Mouse (Mus musculus): ENCODE measurements at regions not wholly inside any gene's neighbourhood (a gene's known extent, or its start where the extent isn't known, plus 50 kb on each side); places are given as distances from the start of the nearest gene placed in this dataset.

DNA sequence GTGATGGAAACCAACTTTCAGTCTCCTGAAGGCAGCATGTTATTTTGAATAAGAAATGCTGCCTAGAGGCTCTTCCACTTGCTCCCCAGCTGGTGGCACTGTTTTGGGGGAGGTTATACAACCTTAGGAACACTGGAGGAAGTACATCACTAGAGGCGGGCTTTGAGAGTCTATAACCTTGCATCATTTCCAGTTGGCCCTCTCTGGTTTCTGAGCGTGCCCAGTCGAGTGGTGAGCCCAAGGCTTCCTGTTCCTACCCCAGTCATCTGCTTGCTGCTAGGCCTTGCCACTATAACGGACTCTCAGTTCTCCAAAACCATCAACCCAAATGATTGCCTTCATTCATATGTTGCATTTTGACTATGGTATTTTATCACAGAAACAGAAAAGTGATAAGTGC is 302.5 kb upstream of the Hs6st1 start:
- H3K9ac ChIP-seq (replicated peaks; ENCODE audit: low read depth, low read length) = no peak overlapping the region
- no peak overlapping the region for H3K4me3 ChIP-seq (replicated peaks; ENCODE audit: low read length)
- no peaks in the 10 kb centered on the region for H3K4me1 ChIP-seq (replicated peaks; ENCODE audit: control insufficient read depth, insufficient read depth, low read length)
- no peaks in the 10 kb centered on the region for H3K27me3 ChIP-seq (replicated peaks; ENCODE audit: control insufficient read depth, insufficient read depth, low read length)
- no peaks in the 10 kb centered on the region for H3K36me3 ChIP-seq (ENCODE audit: control insufficient read depth, insufficient read depth)
- WGBS = 86% methylated on average over 4 of the region's 4 CpGs
- no peak for ATAC-seq
- no peak overlapping the region for H3K27ac ChIP-seq (ENCODE audit: low read length)
- no peaks in the 10 kb centered on the region for H3K9me3 ChIP-seq (ENCODE audit: control insufficient read depth, low read length)
- no peak overlapping the region for H3K4me2 ChIP-seq (ENCODE audit: low read length)

DNA sequence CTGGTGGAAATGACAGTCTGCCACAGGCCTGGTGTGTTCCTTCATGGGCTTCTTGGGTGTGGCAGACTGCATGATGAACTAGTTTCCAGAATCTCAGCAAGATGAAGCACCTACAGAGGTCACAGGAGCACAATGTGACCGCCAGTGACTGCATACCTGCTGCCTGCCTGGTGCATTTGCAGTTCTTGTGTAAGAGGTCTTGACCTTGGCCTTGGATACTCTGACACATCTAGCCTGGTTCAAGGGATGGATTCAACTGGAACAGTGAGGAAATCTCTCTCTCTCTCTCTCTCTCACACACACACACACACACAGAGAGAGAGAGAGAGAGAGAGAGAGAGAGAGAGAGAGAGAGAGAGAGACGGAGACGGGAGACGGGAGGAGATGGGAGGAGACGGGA is 301.9 kb upstream of the Hs6st1 start:
- no peaks in the 10 kb centered on the region for H3K27me3 ChIP-seq (replicated peaks; ENCODE audit: control insufficient read depth, insufficient read depth, low read length)
- no peak for ATAC-seq
- WGBS = 92% methylated on average over 5 of the region's 5 CpGs

DNA sequence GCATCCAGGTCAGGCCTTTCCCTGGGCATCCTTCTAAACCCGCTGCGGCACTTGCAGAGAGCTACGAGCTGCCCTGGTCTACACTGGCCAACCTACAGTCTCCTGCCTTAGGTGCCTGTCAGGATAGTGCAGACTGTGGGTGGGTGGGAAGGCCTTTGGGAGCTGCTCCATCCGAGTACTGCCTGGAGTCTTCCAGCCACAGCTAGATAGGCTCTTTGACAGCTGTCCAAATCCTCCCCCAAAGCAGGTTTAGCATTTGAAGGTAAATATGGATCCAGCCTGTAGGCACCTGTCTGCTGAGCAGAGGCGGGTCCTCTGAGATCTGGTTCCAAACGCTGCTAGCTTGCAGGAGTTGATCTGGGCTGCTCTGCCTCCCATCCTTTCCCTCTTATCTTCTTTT is 295.6 kb upstream of the Hs6st1 start:
- Histone ChIP-seq H3K4me1 (replicated peaks; ENCODE audit: control insufficient read depth, insufficient read depth, low read length) (no peaks in the 10 kb centered on the region), H3K4me3 (replicated peaks; ENCODE audit: low read length) (no peak overlapping the region), H3K27me3 (replicated peaks; ENCODE audit: control insufficient read depth, insufficient read depth, low read length) (no peaks in the 10 kb centered on the region), H3K9ac (replicated peaks; ENCODE audit: low read depth, low read length) (no peak overlapping the region), H3K36me3 (ENCODE audit: control insufficient read depth, insufficient read depth) (no peaks in the 10 kb centered on the region), H3K9me3 (ENCODE audit: control insufficient read depth, low read length) (no peaks in the 10 kb centered on the region), H3K4me2 (ENCODE audit: low read length) (no peak overlapping the region), H3K27ac (ENCODE audit: low read length) (no peak overlapping the region)
- WGBS = 93% methylated on average over 6 of the region's 6 CpGs
- ATAC-seq = no peak

More for the DNA sequence above, 301.9 kb upstream of the Hs6st1 start:
- Histone ChIP-seq H3K27ac (ENCODE audit: low read length) (no peak overlapping the region), H3K36me3 (ENCODE audit: control insufficient read depth, insufficient read depth) (no peaks in the 10 kb centered on the region), H3K9ac (replicated peaks; ENCODE audit: low read depth, low read length) (no peak overlapping the region), H3K4me2 (ENCODE audit: low read length) (no peak overlapping the region), H3K4me3 (replicated peaks; ENCODE audit: low read length) (no peak overlapping the region), H3K9me3 (ENCODE audit: control insufficient read depth, low read length) (no peaks in the 10 kb centered on the region), H3K4me1 (replicated peaks; ENCODE audit: control insufficient read depth, insufficient read depth, low read length) (no peaks in the 10 kb centered on the region)

DNA sequence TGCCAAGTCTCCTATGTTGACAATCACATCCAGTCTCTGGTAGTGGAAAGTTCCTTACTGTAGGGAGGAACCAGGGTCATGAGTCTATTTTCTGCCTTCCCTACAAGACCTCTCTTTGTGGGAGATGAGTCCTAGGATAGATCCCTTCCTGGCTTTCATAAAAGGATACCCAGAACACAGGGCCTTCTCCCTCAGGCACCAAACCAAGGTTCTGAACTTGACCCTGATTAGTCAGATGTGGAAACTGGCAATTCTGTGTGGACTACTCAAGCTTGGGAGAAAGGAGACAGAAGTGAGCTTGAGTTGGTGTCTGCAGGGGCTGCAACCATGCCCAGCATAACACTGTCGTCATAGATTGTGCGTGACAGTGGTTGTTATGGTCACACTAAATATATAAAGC is 293.6 kb upstream of the Hs6st1 start:
- ATAC-seq = no peak
- no peaks in the 10 kb centered on the region for H3K9me3 ChIP-seq (ENCODE audit: control insufficient read depth, low read length)
- H3K27ac ChIP-seq (ENCODE audit: low read length) = no peak overlapping the region
- H3K4me2 ChIP-seq (ENCODE audit: low read length) = no peak overlapping the region
- no peak overlapping the region for H3K4me3 ChIP-seq (replicated peaks; ENCODE audit: low read length)
- no peak overlapping the region for H3K9ac ChIP-seq (replicated peaks; ENCODE audit: low read depth, low read length)
- no peaks in the 10 kb centered on the region for H3K4me1 ChIP-seq (replicated peaks; ENCODE audit: control insufficient read depth, insufficient read depth, low read length)
- 96% methylated on average over 2 of the region's 2 CpGs for WGBS
- no peaks in the 10 kb centered on the region for H3K36me3 ChIP-seq (ENCODE audit: control insufficient read depth, insufficient read depth)
- H3K27me3 ChIP-seq (replicated peaks; ENCODE audit: control insufficient read depth, insufficient read depth, low read length) = no peaks in the 10 kb centered on the region

DNA sequence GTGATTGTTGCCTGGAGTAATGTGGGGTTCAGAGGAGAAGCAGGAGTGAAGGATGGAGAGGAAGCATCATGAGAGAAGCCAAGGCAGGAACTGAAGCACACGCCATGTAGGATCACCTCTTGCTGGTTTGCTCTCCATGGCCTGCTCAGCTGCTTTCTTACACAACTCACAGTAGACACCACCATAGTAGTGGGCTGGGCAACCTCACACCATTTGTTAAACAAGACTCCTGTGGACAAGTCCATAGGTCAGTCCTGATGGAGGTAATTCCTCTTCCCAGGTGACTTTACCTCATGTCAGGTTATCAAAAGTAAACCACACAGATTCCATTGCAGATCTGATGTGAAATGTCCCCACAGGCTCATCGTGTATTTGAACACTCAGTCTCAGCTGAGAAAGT is 285.5 kb upstream of the Hs6st1 start:
- no peak for ATAC-seq
- Histone ChIP-seq H3K36me3 (ENCODE audit: control insufficient read depth, insufficient read depth) (no peaks in the 10 kb centered on the region), H3K9me3 (ENCODE audit: control insufficient read depth, low read length) (no peaks in the 10 kb centered on the region), H3K4me2 (ENCODE audit: low read length) (no peak overlapping the region), H3K4me1 (replicated peaks; ENCODE audit: control insufficient read depth, insufficient read depth, low read length) (no peaks in the 10 kb centered on the region), H3K4me3 (replicated peaks; ENCODE audit: low read length) (no peak overlapping the region), H3K27me3 (replicated peaks; ENCODE audit: control insufficient read depth, insufficient read depth, low read length) (no peaks in the 10 kb centered on the region), H3K9ac (replicated peaks; ENCODE audit: low read depth, low read length) (no peak overlapping the region), H3K27ac (ENCODE audit: low read length) (no peak overlapping the region)
- WGBS = 87% methylated on average over 2 of the region's 2 CpGs

DNA sequence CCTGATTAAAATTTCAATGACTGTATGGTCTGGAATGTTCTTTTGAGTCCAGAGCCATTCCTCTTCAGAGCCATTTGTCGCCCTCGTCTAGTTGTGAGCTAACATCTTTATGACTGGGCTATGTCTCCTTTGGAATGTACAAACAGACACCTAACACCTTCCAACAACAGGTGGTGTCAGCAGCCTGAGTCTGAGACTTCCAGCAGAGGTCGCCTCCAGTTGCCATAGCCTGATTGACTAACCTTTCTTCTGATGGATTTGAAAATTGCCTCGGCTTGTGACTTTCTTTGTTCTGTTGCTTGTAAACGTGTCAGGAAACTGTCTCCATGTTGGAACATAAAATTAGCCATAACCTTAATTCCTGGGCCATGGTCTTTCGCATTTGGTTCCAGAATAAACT is 284.8 kb upstream of the Hs6st1 start:
- 84% methylated on average over 6 of the region's 6 CpGs for WGBS

DNA sequence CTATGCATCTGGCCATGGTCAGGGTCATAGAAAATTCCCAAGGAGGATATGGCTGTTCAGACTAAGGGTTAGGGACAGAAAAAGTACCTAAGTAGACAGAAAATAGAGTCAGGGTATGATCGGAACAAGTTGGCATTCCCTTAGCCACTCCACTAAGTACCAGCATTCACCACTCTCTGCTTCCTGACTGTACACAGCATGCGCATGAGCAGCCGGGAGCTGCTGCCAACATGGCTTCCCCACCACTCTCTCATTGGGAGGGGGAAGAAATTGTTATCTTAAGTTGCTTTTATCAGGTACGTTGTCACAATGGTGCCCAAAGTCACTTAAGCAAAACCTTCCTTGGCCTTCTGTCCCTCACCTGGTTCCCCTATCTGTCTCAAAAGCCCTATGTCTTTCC is 282.0 kb upstream of the Hs6st1 start:
- Histone ChIP-seq H3K9me3 (ENCODE audit: control insufficient read depth, low read length) (no peaks in the 10 kb centered on the region), H3K4me3 (replicated peaks; ENCODE audit: low read length) (no peak overlapping the region), H3K4me2 (ENCODE audit: low read length) (no peak overlapping the region), H3K9ac (replicated peaks; ENCODE audit: low read depth, low read length) (no peak overlapping the region), H3K27ac (ENCODE audit: low read length) (no peak overlapping the region), H3K36me3 (ENCODE audit: control insufficient read depth, insufficient read depth) (no peaks in the 10 kb centered on the region), H3K27me3 (replicated peaks; ENCODE audit: control insufficient read depth, insufficient read depth, low read length) (no peaks in the 10 kb centered on the region), H3K4me1 (replicated peaks; ENCODE audit: control insufficient read depth, insufficient read depth, low read length) (no peaks in the 10 kb centered on the region)
- WGBS = 85% methylated on average over 4 of the region's 4 CpGs
- ATAC-seq = no peak

More for the DNA sequence above, 284.8 kb upstream of the Hs6st1 start:
- no peaks in the 10 kb centered on the region for H3K4me1 ChIP-seq (replicated peaks; ENCODE audit: control insufficient read depth, insufficient read depth, low read length)
- H3K27ac ChIP-seq (ENCODE audit: low read length) = no peak overlapping the region
- no peak overlapping the region for H3K4me2 ChIP-seq (ENCODE audit: low read length)
- no peak for ATAC-seq
- no peak overlapping the region for H3K9ac ChIP-seq (replicated peaks; ENCODE audit: low read depth, low read length)
- no peaks in the 10 kb centered on the region for H3K27me3 ChIP-seq (replicated peaks; ENCODE audit: control insufficient read depth, insufficient read depth, low read length)
- no peaks in the 10 kb centered on the region for H3K9me3 ChIP-seq (ENCODE audit: control insufficient read depth, low read length)
- no peaks in the 10 kb centered on the region for H3K36me3 ChIP-seq (ENCODE audit: control insufficient read depth, insufficient read depth)
- no peak overlapping the region for H3K4me3 ChIP-seq (replicated peaks; ENCODE audit: low read length)

DNA sequence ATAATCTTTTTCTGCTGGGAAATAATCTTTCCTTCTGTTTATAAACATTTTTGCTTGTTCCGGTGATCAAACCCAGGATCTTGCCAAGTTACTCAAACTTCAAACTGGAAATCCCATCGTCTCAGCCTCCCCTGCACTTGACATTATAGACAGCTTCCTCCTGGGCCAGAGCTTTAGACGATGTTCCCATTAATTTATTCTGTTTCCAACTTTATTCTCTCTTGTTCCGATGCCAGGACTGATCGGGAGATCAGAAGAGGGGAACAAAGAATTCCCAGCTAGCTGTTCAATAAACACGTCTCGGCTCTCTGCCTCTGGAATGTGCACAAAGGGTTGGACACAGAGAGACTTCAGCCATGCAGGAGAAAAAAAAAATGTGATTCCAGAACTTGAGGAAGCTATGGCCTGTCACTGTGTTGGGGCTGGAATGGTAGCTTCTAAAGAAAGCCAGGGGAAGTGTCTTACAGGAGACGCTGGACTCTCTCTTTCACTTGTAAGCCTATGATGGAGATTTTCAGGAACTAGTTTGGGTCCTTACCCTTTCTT is 281.5 kb upstream of the Hs6st1 start:
- WGBS = 31% methylated on average over 8 of the region's 8 CpGs
- ATAC-seq = no peak
- Histone ChIP-seq H3K4me3 (replicated peaks; ENCODE audit: low read length) (no peak overlapping the region), H3K4me1 (replicated peaks; ENCODE audit: control insufficient read depth, insufficient read depth, low read length) (no peaks in the 10 kb centered on the region), H3K36me3 (ENCODE audit: control insufficient read depth, insufficient read depth) (no peaks in the 10 kb centered on the region), H3K27me3 (replicated peaks; ENCODE audit: control insufficient read depth, insufficient read depth, low read length) (no peaks in the 10 kb centered on the region), H3K9ac (replicated peaks; ENCODE audit: low read depth, low read length) (no peak overlapping the region), H3K9me3 (ENCODE audit: control insufficient read depth, low read length) (no peaks in the 10 kb centered on the region), H3K4me2 (ENCODE audit: low read length) (no peak overlapping the region), H3K27ac (ENCODE audit: low read length) (no peak overlapping the region)

DNA sequence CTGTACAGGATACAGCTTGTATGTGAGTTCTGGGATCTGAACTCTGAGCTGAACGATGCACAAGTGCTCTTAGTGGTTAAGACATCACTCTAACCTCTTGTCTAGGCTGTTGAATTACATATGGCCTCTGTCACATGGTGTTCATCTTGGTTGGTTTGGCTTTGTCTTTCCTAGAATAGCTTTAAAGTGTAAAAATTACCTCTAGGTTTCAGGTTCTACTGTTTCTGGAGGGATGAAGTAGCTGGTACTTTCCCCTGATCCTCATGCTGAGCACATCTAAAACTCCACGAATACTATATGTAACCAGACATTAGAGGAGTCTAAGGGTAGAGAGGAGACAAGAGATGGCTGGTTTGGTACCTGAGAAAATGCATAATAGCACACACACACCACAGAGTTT is 271.1 kb upstream of the Hs6st1 start:
- Histone ChIP-seq H3K9ac (replicated peaks; ENCODE audit: low read depth, low read length) (no peak overlapping the region), H3K27me3 (replicated peaks; ENCODE audit: control insufficient read depth, insufficient read depth, low read length) (no peaks in the 10 kb centered on the region), H3K9me3 (ENCODE audit: control insufficient read depth, low read length) (no peaks in the 10 kb centered on the region; the same call in 1 of the 2 replicates), H3K4me2 (ENCODE audit: low read length) (no peak overlapping the region), H3K4me3 (replicated peaks; ENCODE audit: low read length) (no peak overlapping the region), H3K36me3 (ENCODE audit: control insufficient read depth, insufficient read depth) (no peaks in the 10 kb centered on the region), H3K27ac (ENCODE audit: low read length) (no peak overlapping the region), H3K4me1 (replicated peaks; ENCODE audit: control insufficient read depth, insufficient read depth, low read length) (no peaks in the 10 kb centered on the region)
- ATAC-seq = no peak
- 82% methylated on average over 2 of the region's 2 CpGs for WGBS

DNA sequence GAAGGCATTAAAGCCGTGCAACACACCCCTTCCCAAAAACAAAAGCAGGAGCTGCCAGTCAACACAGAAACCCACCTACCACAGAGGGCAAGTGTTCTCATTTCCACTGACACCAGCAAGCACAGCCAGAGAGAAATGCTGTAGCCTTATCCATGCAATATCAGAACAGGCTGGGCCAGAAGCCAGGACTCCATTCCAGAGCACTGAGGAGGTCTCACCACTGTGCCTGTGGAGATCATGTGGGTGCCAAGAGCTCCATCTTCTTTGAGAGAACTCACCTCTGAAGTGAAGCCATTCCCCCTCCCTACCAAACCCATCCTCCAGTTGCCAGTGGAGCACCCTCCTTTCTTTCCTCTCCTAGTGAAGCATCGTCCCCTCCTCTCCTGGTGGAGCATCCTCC is 270.7 kb upstream of the Hs6st1 start:
- Histone ChIP-seq H3K4me2 (ENCODE audit: low read length) (no peak overlapping the region), H3K27ac (ENCODE audit: low read length) (no peak overlapping the region), H3K9me3 (ENCODE audit: control insufficient read depth, low read length) (no peaks in the 10 kb centered on the region; the same call in 1 of the 2 replicates), H3K4me3 (replicated peaks; ENCODE audit: low read length) (no peak overlapping the region), H3K9ac (replicated peaks; ENCODE audit: low read depth, low read length) (no peak overlapping the region), H3K36me3 (ENCODE audit: control insufficient read depth, insufficient read depth) (no peaks in the 10 kb centered on the region), H3K4me1 (replicated peaks; ENCODE audit: control insufficient read depth, insufficient read depth, low read length) (no peaks in the 10 kb centered on the region), H3K27me3 (replicated peaks; ENCODE audit: control insufficient read depth, insufficient read depth, low read length) (no peaks in the 10 kb centered on the region)
- ATAC-seq = no peak
- 74% methylated on average over 2 of the region's 2 CpGs for WGBS

Measured in forebrain, embryonic 16.5 days (tissue).